25 mouse cellular contexts compared by ENCODE assay signal in genomic region chr9:119804501-119804847, GRCm38 (mm10). TPM values are rescaled to one million over a fixed set of nuclear protein-coding genes. Genes with fewer than 3 reads are reported as not detected.
DNase-seq lines count a peak whose midpoint lies in the region; ATAC-seq and TF ChIP-seq lines count a peak whose summit lies in the region.
"Had no signal": no experiment of that assay in that cellular context is flagged by ENCODE, and none has a peak within 500 bp of the region (broad histone marks: within the 10 kb centered on the region; RNA-seq: fewer than 3 reads in every experiment).

No protein-coding gene starts in this region.

- TF ChIP-seq EP300 in CH12.LX (IDR thresholded peaks at IDR 0.05; ENCODE audit: low read length): no peak

- peak overlapping the region; percentile 71 for H3K27ac ChIP-seq in midbrain, embryonic 12.5 days (replicated peaks)
- no peak overlapping the region for H3K27ac ChIP-seq in midbrain, embryonic 16.5 days (ENCODE audit: low read length)
- peak overlapping the region; percentile 66 for H3K27ac ChIP-seq in CH12.LX (ENCODE audit: insufficient read depth, low read depth)
- peak overlapping the region; percentile 77 for H3K27ac ChIP-seq in forebrain, embryonic 14.5 days (ENCODE audit: low read depth, low read length)
- H3K27ac ChIP-seq: hindbrain, embryonic 15.5 days; kidney, embryonic 15.5 days; limb, embryonic 12.5 days; liver, embryonic 12.5 days; neural tube, embryonic 12.5 days; stomach, postnatal 0 days had no signal

- H3K27me3 ChIP-seq in midbrain, embryonic 12.5 days: peaks cover 25% of the 10 kb centered on the region
- H3K27me3 ChIP-seq in midbrain, embryonic 16.5 days (ENCODE audit: control insufficient read depth, insufficient read depth, low read depth, low read length): no peaks in the 10 kb centered on the region; the same call in 1 of the 2 replicates
- H3K27me3 ChIP-seq in CH12.LX (replicated peaks): no peaks in the 10 kb centered on the region
- H3K27me3 ChIP-seq in forebrain, embryonic 14.5 days (replicated peaks; ENCODE audit: control insufficient read depth, insufficient read depth, low read length): no peaks in the 10 kb centered on the region
- H3K27me3 ChIP-seq: heart, embryonic 12.5 days; hindbrain, embryonic 15.5 days; kidney, embryonic 15.5 days; limb, embryonic 12.5 days; neural tube, embryonic 12.5 days had no signal

- H3K9me3 ChIP-seq in midbrain, embryonic 12.5 days: no peaks in the 10 kb centered on the region
- H3K9me3 ChIP-seq in midbrain, embryonic 16.5 days (replicated peaks; ENCODE audit: control insufficient read depth, low read length, poor library complexity, severe bottlenecking): no peaks in the 10 kb centered on the region
- peaks cover 5% of the 10 kb centered on the region for H3K9me3 ChIP-seq in CH12.LX (replicated peaks; ENCODE audit: low read length)
- no peaks in the 10 kb centered on the region for H3K9me3 ChIP-seq in forebrain, embryonic 14.5 days (replicated peaks; ENCODE audit: control insufficient read depth, low read length)
- H3K9me3 ChIP-seq: heart, embryonic 12.5 days; hindbrain, embryonic 15.5 days; kidney, embryonic 15.5 days; limb, embryonic 12.5 days; liver, embryonic 12.5 days; neural tube, embryonic 12.5 days had no signal

- peak; percentile 46 for DNase-seq in CH12.LX (ENCODE audit: extremely low read depth)
- no peak for DNase-seq in forebrain, embryonic 14.5 days (ENCODE audit: low spot score)
- DNase-seq in naive thymus-derived CD4-positive, alpha-beta T cell, adult 2 months (ENCODE audit: low read depth): peak; percentile 22
- DNase-seq in cerebellum, adult 9-11 months: no peak
- DNase-seq in kidney, adult 9 months: no peak
- DNase-seq: adrenal gland, postnatal 25 days; cerebellum, adult 11-12 months; cerebellum, postnatal 36 days; heart, adult 11 months; kidney, postnatal 4 days; layer of hippocampus, adult 9-11 months; lung, adult 2 months; lung, postnatal 36 days had no signal

- peaks cover 39% of the 10 kb centered on the region for H3K4me1 ChIP-seq in midbrain, embryonic 12.5 days
- peaks cover 27% of the 10 kb centered on the region for H3K4me1 ChIP-seq in midbrain, embryonic 16.5 days (ENCODE audit: control insufficient read depth, insufficient read depth, low read length)
- H3K4me1 ChIP-seq in CH12.LX (ENCODE audit: control insufficient read depth in 1 of 2, insufficient read depth in 2 of 2): peaks cover 17 to 40% of the 10 kb centered on the region in 2 experiments
- H3K4me1 ChIP-seq in forebrain, embryonic 14.5 days (ENCODE audit: control insufficient read depth, insufficient read depth, low read length): peaks cover 26% of the 10 kb centered on the region

- TF ChIP-seq CTCF in CH12.LX (conservative IDR thresholded peaks at IDR 0.05 in 1 of 2, IDR thresholded peaks at IDR 0.05 in 1 of 2; ENCODE audit: low read depth in 2 of 2, low read length in 2 of 2): no peak

- no peaks in the 10 kb centered on the region for H3K36me3 ChIP-seq in midbrain, embryonic 12.5 days
- H3K36me3 ChIP-seq in midbrain, embryonic 16.5 days (ENCODE audit: control insufficient read depth, insufficient read depth, low read length): no peaks in the 10 kb centered on the region
- H3K36me3 ChIP-seq in CH12.LX (replicated peaks in 1 of 2; ENCODE audit: control insufficient read depth in 1 of 2, insufficient read depth in 1 of 2, low read length in 1 of 2): no peaks in the 10 kb centered on the region
- H3K36me3 ChIP-seq in forebrain, embryonic 14.5 days (ENCODE audit: control insufficient read depth, insufficient read depth, low read length): no peaks in the 10 kb centered on the region
- H3K36me3 ChIP-seq: G1E; heart, embryonic 12.5 days; hindbrain, embryonic 15.5 days; kidney, embryonic 15.5 days; limb, embryonic 12.5 days; liver, embryonic 12.5 days; neural tube, embryonic 12.5 days had no signal

- WGBS in midbrain, embryonic 12.5 days: 81% methylated on average over 11 of the region's 11 CpGs
- WGBS in midbrain, embryonic 16.5 days: 79% methylated on average over 11 of the region's 11 CpGs
- 74% methylated on average over 11 of the region's 11 CpGs for WGBS in forebrain, embryonic 14.5 days

- in situ Hi-C loops in CH12.LX (cut with MboI; ENCODE audit: low pct_ligation_motif_present, low pct_unique_long_range_greater_than_20kb, low sequenced_read_pairs): no loop called here

- no peak for TF ChIP-seq RAD21 in CH12.LX (IDR thresholded peaks at IDR 0.05; ENCODE audit: low read depth, low read length)

- no peak overlapping the region for H3K4me3 ChIP-seq in midbrain, embryonic 12.5 days
- no peak overlapping the region for H3K4me3 ChIP-seq in midbrain, embryonic 16.5 days (ENCODE audit: low read depth, low read length)
- peak overlapping the region in 2 of 3 experiments; percentile 13 to 47 for H3K4me3 ChIP-seq in CH12.LX (replicated peaks in 1 of 3; ENCODE audit: low read depth in 2 of 3, low read length in 2 of 3, poor library complexity in 1 of 3)
- no peak overlapping the region for H3K4me3 ChIP-seq in forebrain, embryonic 14.5 days (ENCODE audit: low read depth, low read length)
- H3K4me3 ChIP-seq: heart, embryonic 12.5 days; hindbrain, embryonic 15.5 days; kidney, embryonic 15.5 days; limb, embryonic 12.5 days; liver, embryonic 12.5 days; neural tube, embryonic 12.5 days had no signal

- no peaks in the 10 kb centered on the region for H3K79me2 ChIP-seq in CH12.LX (replicated peaks; ENCODE audit: control insufficient read depth, extremely low read depth, insufficient read depth, poor library complexity, severe bottlenecking)

- no peak for TF ChIP-seq POLR2A in CH12.LX (IDR thresholded peaks at IDR 0.05; ENCODE audit: low read depth, low read length)

- no peak for ATAC-seq in midbrain, embryonic 12.5 days (ENCODE audit: low FRiP score, low read depth)
- no peak for ATAC-seq in midbrain, embryonic 16.5 days
- no peak for ATAC-seq in forebrain, embryonic 14.5 days
- ATAC-seq: intestine, embryonic 16.5 days; liver, embryonic 12.5 days had no signal

- dilution Hi-C loops in CH12.LX (cut with MboI; ENCODE audit: extremely low pct_ligation_motif_present, extremely low pct_unique_long_range_greater_than_20kb, low sequenced_read_pairs): no loop called here

- H3K4me2 ChIP-seq in midbrain, embryonic 12.5 days (replicated peaks): no peak overlapping the region
- H3K4me2 ChIP-seq in midbrain, embryonic 16.5 days (ENCODE audit: low read length): no peak overlapping the region
- peak overlapping the region; percentile 50 for H3K4me2 ChIP-seq in CH12.LX (ENCODE audit: insufficient read depth, low read depth, poor library complexity, severe bottlenecking)
- H3K4me2 ChIP-seq in forebrain, embryonic 14.5 days (ENCODE audit: low read length): no peak overlapping the region
- H3K4me2 ChIP-seq: heart, embryonic 12.5 days; hindbrain, embryonic 15.5 days; kidney, embryonic 15.5 days; limb, embryonic 12.5 days; liver, embryonic 12.5 days; neural tube, embryonic 12.5 days had no signal

- no peak overlapping the region for H3K9ac ChIP-seq in midbrain, embryonic 12.5 days (replicated peaks)
- H3K9ac ChIP-seq in midbrain, embryonic 16.5 days (ENCODE audit: low read depth, low read length): no peak overlapping the region
- no peak overlapping the region for H3K9ac ChIP-seq in CH12.LX (ENCODE audit: insufficient read depth, low read depth)
- H3K9ac ChIP-seq in forebrain, embryonic 14.5 days (ENCODE audit: low read length): peak overlapping the region; percentile 35; the same call in 1 of the 2 replicates
- H3K9ac ChIP-seq: heart, embryonic 12.5 days; hindbrain, embryonic 15.5 days; kidney, embryonic 15.5 days; limb, embryonic 12.5 days; liver, embryonic 12.5 days; neural tube, embryonic 12.5 days had no signal

TF ChIP-seq in CH12.LX, 34 proteins besides CTCF, POLR2A, EP300 and RAD21:
- TF ChIP-seq HCFC1 (IDR thresholded peaks at IDR 0.05; ENCODE audit: low read depth, low read length): no peak
- TF ChIP-seq IRF4 (IDR thresholded peaks at IDR 0.05; ENCODE audit: low read depth, low read length): 0 out of 2 replicates have a peak, but pooled peaks have one; percentile 5
- TF ChIP-seq MAX (IDR thresholded peaks at IDR 0.05; ENCODE audit: low read length): peak; percentile 90
- TF ChIP-seq BHLHE40 (IDR thresholded peaks at IDR 0.05; ENCODE audit: low read depth, low read length): peak; percentile 95
- TF ChIP-seq MAFK (IDR thresholded peaks at IDR 0.05; ENCODE audit: insufficient replicate concordance, low read length): no peak
- TF ChIP-seq MXI1 (IDR thresholded peaks at IDR 0.05; ENCODE audit: low read depth, low read length): peak; percentile 87
TF ChIP-seq in CH12.LX: peak in this region for 4.

RNA-seq across cellular contexts. Expression of gene Scn11a, which starts 20.8 kb away (rescaled TPM):
- polyA plus RNA-seq in midbrain, embryonic 12.5 days (2016; fragmentation: Nextera tagmentation; extraction: Ambion mirVana): 0.17 and 0.18 TPM in 2 replicates
- 0.20 TPM in 2 replicates for polyA plus RNA-seq in midbrain, embryonic 16.5 days (2015; fragmentation: Nextera tagmentation; extraction: Ambion mirVana)
- total RNA-seq in CH12.LX (2012; rRNA removed) (0.04 and 0.13 TPM in 2 replicates), CH12.LX (2014; rRNA removed) (0.13 and 0.23 TPM in 2 replicates)
- polyA plus RNA-seq in CH12.LX (2012; ENCODE audit: insufficient read length, low read depth): 0.54 and 0.63 TPM in 2 replicates
- polyA plus RNA-seq in forebrain, embryonic 14.5 days (2014; fragmentation: Nextera tagmentation; extraction: Ambion mirVana): 0.14 and 0.15 TPM in 2 replicates
- total RNA-seq: adrenal gland, postnatal 25 days; monocyte, adult 5-6 weeks had no signal
- polyA plus RNA-seq: G1E; heart, embryonic 12.5 days; intestine, embryonic 16.5 days had no signal

Comparison
In these comparisons a context has a peak if more than half of its experiments do, and no peak if none do; other contexts are left out.
1. H3K4me3 ChIP-seq: peak in CH12.LX (2 of 3); none in midbrain, embryonic 12.5 days (single experiment), midbrain, embryonic 16.5 days (single experiment) and forebrain, embryonic 14.5 days (single experiment).
2. DNase-seq: peak in CH12.LX (single experiment) and naive thymus-derived CD4-positive, alpha-beta T cell, adult 2 months (single experiment); none in forebrain, embryonic 14.5 days (single experiment), cerebellum, adult 9-11 months (single experiment) and kidney, adult 9 months (single experiment).